Mouse (Mus musculus): ENCODE results near the gene Usmg5. TPM values are rescaled to one million over a fixed set of nuclear protein-coding genes. Genes with fewer than 3 reads are reported as not detected.

Gene Usmg5
- polyA plus RNA-seq, 1 experiment from 2014 or later: 1,159 TPM

DNA sequence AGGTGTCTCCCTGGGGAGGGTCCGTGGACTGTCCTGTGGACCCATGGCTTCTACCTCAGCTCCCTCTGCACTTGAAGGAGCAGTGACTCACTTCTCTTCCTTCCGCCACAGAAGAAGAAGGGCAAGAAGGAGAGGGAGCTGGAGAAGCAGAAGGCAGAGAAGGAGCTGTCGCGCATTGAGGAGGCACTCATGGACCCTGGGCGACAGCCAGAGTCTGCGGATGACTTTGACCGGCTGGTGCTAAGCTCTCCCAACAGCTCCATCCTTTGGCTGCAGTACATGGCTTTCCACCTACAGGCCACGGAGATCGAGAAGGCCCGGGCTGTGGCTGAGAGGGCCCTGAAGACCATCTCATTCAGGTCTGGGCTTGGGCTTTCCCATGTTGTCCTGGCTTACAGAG, 37.7 kb upstream of the Usmg5 start:
- Histone ChIP-seq H3K27ac (ENCODE audit: low read length) (no peak overlapping the region), H3K27me3 (replicated peaks; ENCODE audit: control insufficient read depth, insufficient read depth, low read length) (no peaks in the 10 kb centered on the region), H3K36me3 (ENCODE audit: control insufficient read depth, insufficient read depth) (peaks cover 41% of the 10 kb centered on the region), H3K4me1 (replicated peaks; ENCODE audit: control insufficient read depth, insufficient read depth, low read length) (no peaks in the 10 kb centered on the region), H3K4me3 (replicated peaks; ENCODE audit: low read length) (no peak overlapping the region), H3K4me2 (ENCODE audit: low read length) (no peak overlapping the region), H3K9me3 (ENCODE audit: control insufficient read depth, low read length) (no peaks in the 10 kb centered on the region), H3K9ac (replicated peaks; ENCODE audit: low read depth, low read length) (no peak overlapping the region)
- WGBS: 98% methylated on average over 10 of the region's 10 CpGs
- no peak for ATAC-seq

DNA sequence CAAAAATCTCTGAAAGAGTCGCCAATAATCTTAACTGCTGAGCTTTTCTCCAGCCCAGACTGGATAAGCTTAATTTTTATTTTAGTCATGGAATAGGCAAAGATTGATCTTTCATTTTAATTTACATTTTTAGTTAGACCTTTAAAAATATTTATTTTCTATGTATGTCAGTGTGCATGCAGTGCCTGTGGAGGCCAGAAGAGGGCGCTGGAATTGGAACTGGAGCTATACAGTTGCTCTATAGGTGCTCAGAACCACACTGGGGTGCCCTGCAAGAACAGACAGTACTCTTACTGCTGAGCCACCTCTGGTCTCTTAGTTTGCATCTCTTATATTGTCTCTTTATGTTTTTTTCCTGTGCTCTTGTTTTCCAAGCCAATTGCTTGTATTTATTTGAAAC, 32.4 kb upstream of the Usmg5 start:
- 25% methylated on average over 2 of the region's 2 CpGs for WGBS
- Histone ChIP-seq H3K4me2 (ENCODE audit: low read length) (no peak overlapping the region), H3K9me3 (ENCODE audit: control insufficient read depth, low read length) (no peaks in the 10 kb centered on the region), H3K36me3 (ENCODE audit: control insufficient read depth, insufficient read depth) (peaks cover 18% of the 10 kb centered on the region), H3K4me1 (replicated peaks; ENCODE audit: control insufficient read depth, insufficient read depth, low read length) (no peaks in the 10 kb centered on the region), H3K27me3 (replicated peaks; ENCODE audit: control insufficient read depth, insufficient read depth, low read length) (no peaks in the 10 kb centered on the region), H3K9ac (replicated peaks; ENCODE audit: low read depth, low read length) (no peak overlapping the region), H3K27ac (ENCODE audit: low read length) (no peak overlapping the region), H3K4me3 (replicated peaks; ENCODE audit: low read length) (no peak overlapping the region)
- no peak for ATAC-seq

DNA sequence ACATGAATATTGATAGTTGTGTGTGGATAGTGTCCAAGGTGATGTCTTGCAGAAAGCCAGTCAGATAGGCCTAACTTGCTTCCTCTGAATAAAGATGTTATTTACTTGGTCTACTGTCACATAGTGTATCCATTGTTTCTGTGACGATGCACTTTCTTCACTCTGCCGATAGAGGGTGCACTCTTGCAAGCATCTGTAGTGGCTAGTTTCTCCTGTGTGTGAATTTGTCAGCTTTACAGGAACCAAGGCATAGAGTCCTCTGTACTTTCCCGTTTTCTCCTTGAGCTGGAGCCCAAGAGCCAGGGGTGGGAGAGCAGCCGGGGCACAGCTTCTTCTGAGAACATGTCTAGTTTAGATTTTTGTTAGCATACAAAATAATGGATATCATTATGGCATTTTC, 30.6 kb upstream of the Usmg5 start:
- no peak for ATAC-seq
- Histone ChIP-seq H3K9ac (replicated peaks; ENCODE audit: low read depth, low read length) (no peak overlapping the region), H3K4me3 (replicated peaks; ENCODE audit: low read length) (no peak overlapping the region), H3K9me3 (ENCODE audit: control insufficient read depth, low read length) (no peaks in the 10 kb centered on the region), H3K27me3 (replicated peaks; ENCODE audit: control insufficient read depth, insufficient read depth, low read length) (no peaks in the 10 kb centered on the region), H3K4me2 (ENCODE audit: low read length) (no peak overlapping the region), H3K4me1 (replicated peaks; ENCODE audit: control insufficient read depth, insufficient read depth, low read length) (no peaks in the 10 kb centered on the region), H3K36me3 (ENCODE audit: control insufficient read depth, insufficient read depth) (peaks cover 16% of the 10 kb centered on the region), H3K27ac (ENCODE audit: low read length) (no peak overlapping the region)
- WGBS: 39% methylated on average over 4 of the region's 4 CpGs

DNA sequence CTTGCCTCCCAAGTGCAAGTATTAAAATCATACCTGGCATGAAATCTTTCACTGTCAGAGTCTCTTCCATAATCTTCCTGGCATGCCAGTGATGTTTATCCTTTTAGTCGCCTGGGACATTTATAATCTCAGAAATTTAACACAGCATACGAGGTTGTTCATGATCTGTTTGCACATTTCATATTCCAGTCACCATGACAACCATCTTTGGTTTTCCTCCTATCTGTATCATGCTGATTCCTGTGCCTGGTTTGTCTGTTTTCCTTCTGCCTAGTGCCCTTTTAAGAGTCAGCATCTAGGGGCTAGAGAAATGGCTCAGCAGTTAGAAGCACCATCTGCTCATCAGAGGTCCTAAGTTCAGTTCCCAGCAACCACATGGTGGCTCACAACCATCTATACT, 28.2 kb upstream of the Usmg5 start:
- H3K4me2 ChIP-seq (ENCODE audit: low read length): no peak overlapping the region
- no peak for ATAC-seq
- no peak overlapping the region for H3K27ac ChIP-seq (ENCODE audit: low read length)
- no peaks in the 10 kb centered on the region for H3K4me1 ChIP-seq (replicated peaks; ENCODE audit: control insufficient read depth, insufficient read depth, low read length)
- no peaks in the 10 kb centered on the region for H3K9me3 ChIP-seq (ENCODE audit: control insufficient read depth, low read length)
- peaks cover 22% of the 10 kb centered on the region for H3K36me3 ChIP-seq (ENCODE audit: control insufficient read depth, insufficient read depth)
- WGBS: 80% methylated on average over 2 of the region's 2 CpGs
- H3K27me3 ChIP-seq (replicated peaks; ENCODE audit: control insufficient read depth, insufficient read depth, low read length): no peaks in the 10 kb centered on the region
- no peak overlapping the region for H3K9ac ChIP-seq (replicated peaks; ENCODE audit: low read depth, low read length)
- H3K4me3 ChIP-seq (replicated peaks; ENCODE audit: low read length): no peak overlapping the region

DNA sequence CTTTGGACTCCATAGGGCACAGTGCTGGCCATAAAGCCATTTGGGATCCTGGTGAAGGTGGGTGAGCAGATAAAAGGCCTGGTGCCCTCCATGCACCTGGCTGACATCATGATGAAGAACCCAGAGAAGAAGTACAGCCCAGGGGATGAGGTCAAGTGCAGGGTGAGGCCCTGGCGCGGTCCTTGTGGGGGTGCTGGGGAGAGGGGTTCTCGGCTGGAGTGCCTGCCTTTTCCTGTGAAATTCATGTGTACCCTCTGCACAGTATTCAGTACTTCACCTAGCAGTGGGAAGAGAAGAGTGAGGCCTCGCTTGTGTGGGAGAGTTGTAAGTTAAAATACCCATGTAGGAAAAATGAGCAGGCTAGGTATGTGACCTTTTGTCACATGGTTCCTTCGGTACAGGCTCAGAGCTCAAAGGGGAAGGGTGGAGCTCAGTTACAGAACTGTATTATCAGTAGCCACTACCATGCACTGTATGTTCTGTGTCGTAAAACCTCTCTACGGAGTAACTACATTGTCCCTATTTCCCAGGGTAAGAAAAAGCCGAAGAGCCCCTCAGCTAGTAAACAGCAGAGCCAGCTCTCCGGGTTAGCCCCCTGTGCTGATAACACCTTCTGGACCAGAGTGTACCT, 14.3 kb upstream of the Usmg5 start:
- no peaks in the 10 kb centered on the region for H3K27me3 ChIP-seq (replicated peaks; ENCODE audit: control insufficient read depth, insufficient read depth, low read length)
- ATAC-seq: no peak
- H3K27ac ChIP-seq (ENCODE audit: low read length): no peak overlapping the region
- no peak overlapping the region for H3K4me3 ChIP-seq (replicated peaks; ENCODE audit: low read length)
- WGBS: 94% methylated on average over 9 of the region's 9 CpGs
- H3K36me3 ChIP-seq (ENCODE audit: control insufficient read depth, insufficient read depth): peaks cover 60% of the 10 kb centered on the region
- H3K9me3 ChIP-seq (ENCODE audit: control insufficient read depth, low read length): no peaks in the 10 kb centered on the region
- no peak overlapping the region for H3K9ac ChIP-seq (replicated peaks; ENCODE audit: low read depth, low read length)
- no peak overlapping the region for H3K4me2 ChIP-seq (ENCODE audit: low read length)
- no peaks in the 10 kb centered on the region for H3K4me1 ChIP-seq (replicated peaks; ENCODE audit: control insufficient read depth, insufficient read depth, low read length)

DNA sequence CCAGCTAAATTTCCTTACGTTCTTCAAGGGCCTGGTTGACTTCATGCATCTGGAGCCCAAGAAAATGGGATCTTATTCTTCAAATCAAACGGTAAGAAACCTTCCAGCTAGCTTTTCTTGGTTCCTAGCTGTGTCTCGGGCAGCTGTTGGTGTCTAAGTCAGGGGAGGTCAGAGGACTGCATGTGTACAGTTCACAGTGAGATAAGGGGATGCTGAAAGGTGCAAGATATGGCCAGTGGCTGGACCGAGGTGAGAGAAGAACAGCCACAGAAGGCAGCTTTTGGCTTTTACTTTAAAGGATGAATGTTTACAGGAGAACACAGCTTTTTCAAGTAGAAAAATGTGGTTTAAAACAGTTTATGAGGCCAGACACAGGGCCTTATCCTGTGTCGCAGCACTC, 10.6 kb upstream of the Usmg5 start:
- Histone ChIP-seq H3K27ac (ENCODE audit: low read length) (no peak overlapping the region), H3K9me3 (ENCODE audit: control insufficient read depth, low read length) (no peaks in the 10 kb centered on the region), H3K4me3 (replicated peaks; ENCODE audit: low read length) (no peak overlapping the region), H3K9ac (replicated peaks; ENCODE audit: low read depth, low read length) (no peak overlapping the region), H3K36me3 (ENCODE audit: control insufficient read depth, insufficient read depth) (peaks cover 55% of the 10 kb centered on the region), H3K4me1 (replicated peaks; ENCODE audit: control insufficient read depth, insufficient read depth, low read length) (no peaks in the 10 kb centered on the region), H3K27me3 (replicated peaks; ENCODE audit: control insufficient read depth, insufficient read depth, low read length) (no peaks in the 10 kb centered on the region), H3K4me2 (ENCODE audit: low read length) (no peak overlapping the region)
- ATAC-seq: no peak
- 91% methylated on average over 5 of the region's 5 CpGs for WGBS

DNA sequence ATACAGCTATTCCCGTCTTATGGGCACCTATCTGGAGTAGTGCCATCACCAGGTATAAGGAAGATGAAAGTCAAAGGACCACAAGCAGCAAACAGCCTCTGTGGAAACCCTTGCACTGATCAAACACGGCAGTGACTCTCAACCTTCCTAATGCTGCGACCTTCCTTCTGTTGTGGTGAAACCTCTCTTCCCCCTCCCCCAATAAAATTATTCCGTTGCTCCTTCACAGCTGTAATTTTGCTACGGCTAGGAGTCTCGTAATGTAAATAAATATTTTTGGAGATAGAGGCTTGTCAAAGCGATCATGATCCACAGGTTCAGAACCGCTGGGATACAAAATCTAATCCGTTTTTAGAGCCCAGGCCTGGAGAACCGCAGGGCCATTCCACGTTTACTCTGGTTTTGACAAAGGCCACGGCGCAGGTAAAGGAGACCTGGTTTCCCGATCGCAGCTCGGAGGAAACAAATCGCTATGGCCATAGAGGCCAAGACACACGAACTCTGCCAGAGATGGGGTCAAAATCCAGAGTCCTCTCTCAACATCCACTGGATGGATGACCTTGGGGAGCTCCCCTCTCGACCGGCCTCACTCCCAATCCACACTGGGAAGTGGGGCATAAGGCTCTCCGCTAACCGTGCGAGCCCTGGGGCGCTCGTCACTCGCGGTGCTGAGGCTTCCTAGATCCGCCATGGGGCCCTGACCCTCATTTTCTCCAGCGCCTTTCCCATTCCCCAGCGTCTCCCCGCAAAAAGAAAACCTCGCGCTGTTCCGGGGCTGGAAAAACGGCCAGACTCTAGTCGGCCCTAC, 525 bp downstream of the Usmg5 start:
- H3K36me3 ChIP-seq (ENCODE audit: control insufficient read depth, insufficient read depth): peaks cover 9% of the 10 kb centered on the region
- peak overlapping the region; percentile 64 for H3K27ac ChIP-seq (ENCODE audit: low read length)
- 2% methylated on average over 36 of the region's 36 CpGs for WGBS
- H3K9ac ChIP-seq (replicated peaks; ENCODE audit: low read depth, low read length): peak overlapping the region; percentile 91
- H3K4me3 ChIP-seq (replicated peaks; ENCODE audit: low read length): peak overlapping the region; percentile 78
- H3K27me3 ChIP-seq (replicated peaks; ENCODE audit: control insufficient read depth, insufficient read depth, low read length): no peaks in the 10 kb centered on the region
- peak; percentile 61 for ATAC-seq
- H3K9me3 ChIP-seq (ENCODE audit: control insufficient read depth, low read length): no peaks in the 10 kb centered on the region
- H3K4me2 ChIP-seq (ENCODE audit: low read length): peak overlapping the region; percentile 62
- H3K4me1 ChIP-seq (replicated peaks; ENCODE audit: control insufficient read depth, insufficient read depth, low read length): peaks cover 20% of the 10 kb centered on the region

DNA sequence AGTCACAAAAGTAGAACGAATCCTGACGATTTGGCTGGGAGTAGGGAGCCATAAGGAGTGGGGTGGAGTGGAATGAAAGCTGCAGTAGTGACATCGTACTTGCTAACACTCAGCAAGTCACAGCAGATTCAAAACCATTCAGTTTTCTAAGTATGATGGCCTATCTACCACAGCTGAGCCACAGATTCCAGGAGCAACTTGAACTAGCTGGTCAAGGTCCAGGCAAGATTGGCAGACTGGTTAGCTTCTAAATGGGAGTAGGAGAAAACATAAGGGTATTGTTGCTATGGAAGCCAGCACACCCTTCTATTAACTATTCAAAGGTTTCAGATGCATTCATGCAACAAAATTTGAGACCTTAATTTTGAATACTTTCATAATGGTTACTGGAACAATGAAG, 2.2 kb downstream of the Usmg5 start:
- Histone ChIP-seq H3K27me3 (replicated peaks; ENCODE audit: control insufficient read depth, insufficient read depth, low read length) (no peaks in the 10 kb centered on the region), H3K9ac (replicated peaks; ENCODE audit: low read depth, low read length) (no peak overlapping the region), H3K36me3 (ENCODE audit: control insufficient read depth, insufficient read depth) (peaks cover 18% of the 10 kb centered on the region), H3K4me2 (ENCODE audit: low read length) (no peak overlapping the region), H3K27ac (ENCODE audit: low read length) (no peak overlapping the region), H3K4me1 (replicated peaks; ENCODE audit: control insufficient read depth, insufficient read depth, low read length) (peaks cover 20% of the 10 kb centered on the region), H3K4me3 (replicated peaks; ENCODE audit: low read length) (no peak overlapping the region), H3K9me3 (ENCODE audit: control insufficient read depth, low read length) (no peaks in the 10 kb centered on the region)
- ATAC-seq: no peak
- 81% methylated on average over 3 of the region's 3 CpGs for WGBS

DNA sequence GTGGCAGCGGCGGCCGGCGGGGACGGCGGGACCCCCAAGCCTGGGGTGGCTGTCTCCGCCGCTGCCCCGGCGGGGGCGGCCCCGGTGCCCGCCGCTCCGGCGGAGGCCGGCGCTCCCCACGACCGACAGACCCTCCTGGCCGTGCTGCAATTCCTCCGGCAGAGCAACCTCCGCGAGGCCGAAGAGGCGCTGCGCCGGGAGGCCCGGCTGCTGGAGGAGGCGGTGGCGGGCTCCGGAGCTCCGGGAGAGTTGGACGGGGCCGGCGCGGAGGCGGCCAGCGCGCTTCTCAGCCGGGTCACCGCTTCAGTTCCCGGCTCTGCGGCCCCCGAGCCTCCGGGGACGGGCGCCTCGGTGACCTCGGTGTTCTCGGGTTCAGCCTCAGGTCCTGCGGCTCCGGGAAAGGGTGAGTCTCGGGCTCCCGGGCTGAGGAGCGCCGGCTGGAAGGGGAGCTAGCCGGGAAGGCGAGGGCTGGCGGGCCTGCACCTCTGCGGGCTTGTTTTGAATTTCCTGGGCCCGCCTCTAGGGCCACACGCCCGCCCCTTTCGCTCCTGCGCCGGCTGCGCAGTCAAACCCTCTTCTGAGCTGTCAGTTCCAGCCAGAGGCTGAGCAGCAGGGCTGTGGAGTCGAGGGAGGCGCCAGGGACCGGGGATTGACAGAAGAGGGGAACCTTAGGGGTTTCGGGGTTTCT, 22.4 kb downstream of the Usmg5 start:
- WGBS: under 1% methylated on average over 72 of the region's 72 CpGs
- peak; percentile 93 for ATAC-seq

More for the DNA sequence above, 22.4 kb downstream of the Usmg5 start:
- peaks cover 9% of the 10 kb centered on the region for H3K36me3 ChIP-seq (ENCODE audit: control insufficient read depth, insufficient read depth)
- peak overlapping the region; percentile 91 for H3K27ac ChIP-seq (ENCODE audit: low read length)
- peaks cover 10% of the 10 kb centered on the region for H3K4me1 ChIP-seq (replicated peaks; ENCODE audit: control insufficient read depth, insufficient read depth, low read length)
- H3K4me3 ChIP-seq (replicated peaks; ENCODE audit: low read length): peak overlapping the region; percentile 89
- no peaks in the 10 kb centered on the region for H3K9me3 ChIP-seq (ENCODE audit: control insufficient read depth, low read length)
- peak overlapping the region; percentile 78 for H3K4me2 ChIP-seq (ENCODE audit: low read length)
- H3K27me3 ChIP-seq (replicated peaks; ENCODE audit: control insufficient read depth, insufficient read depth, low read length): no peaks in the 10 kb centered on the region
- peak overlapping the region; percentile 86 for H3K9ac ChIP-seq (replicated peaks; ENCODE audit: low read depth, low read length)
